Mouse (Mus musculus): ENCODE results near the gene Ptov1.

DNA sequence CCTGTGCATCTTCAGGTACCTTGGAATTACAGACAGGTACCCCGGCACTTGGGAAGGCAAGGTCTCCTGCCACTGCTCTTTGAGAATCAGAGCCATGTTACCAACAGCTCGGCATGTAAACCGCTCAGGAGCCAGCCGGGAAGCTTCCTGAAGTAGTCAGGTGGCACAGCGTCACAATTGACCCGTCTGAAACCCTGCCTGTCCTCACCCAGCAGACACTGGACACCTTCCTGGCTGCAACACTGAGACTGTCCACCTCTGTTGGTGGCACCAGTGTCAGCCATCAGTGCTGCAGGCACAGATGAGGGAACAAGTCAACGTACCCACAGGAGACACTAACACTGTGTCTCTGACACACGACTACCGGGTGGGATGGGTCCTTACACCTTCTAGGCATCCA, 45.7 kb upstream of the Ptov1 start:
- TF ChIP-seq CTCF (IDR thresholded peaks at IDR 0.05; ENCODE audit: low read depth) (no peak), EP300 (IDR thresholded peaks at IDR 0.05; ENCODE audit: low read depth) (no peak)
